Mouse (Mus musculus): ENCODE results near the gene Qsox2. TPM values are rescaled to one million over a fixed set of nuclear protein-coding genes. Genes with fewer than 3 reads are reported as not detected.

The Qsox2 gene
- total RNA-seq, 1 experiment from 2014 or later: 2.8 TPM

GRCm38 (mm10) chr2:26176731-26177130, 60.6 kb downstream of the Qsox2 start:
- no peak for ATAC-seq (replicated peaks; ENCODE audit: insufficient number of reproducible peaks, low FRiP score, low TSS enrichment, poor library complexity, severe bottlenecking)

DNA sequence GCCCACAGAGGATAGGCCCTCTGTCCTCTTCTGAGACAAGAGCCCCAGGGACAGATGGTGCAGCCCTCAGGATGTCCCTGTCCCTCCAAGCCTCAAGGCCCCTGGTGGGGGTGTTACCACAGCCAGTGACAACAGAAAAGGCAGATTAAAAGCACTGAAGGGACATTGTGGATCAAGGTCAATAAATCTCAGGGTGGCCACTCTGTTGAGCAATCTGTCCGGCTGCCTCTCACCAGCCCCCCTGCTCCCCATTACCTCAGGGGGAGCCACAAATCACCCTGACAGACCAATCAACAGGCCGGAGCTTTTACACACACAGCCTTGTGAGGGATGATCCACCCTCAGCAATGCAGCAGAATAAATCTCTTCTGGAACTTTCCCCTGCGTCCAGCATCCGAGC, 62.1 kb downstream of the Qsox2 start:
- ATAC-seq (replicated peaks; ENCODE audit: insufficient number of reproducible peaks, low FRiP score, low TSS enrichment, poor library complexity, severe bottlenecking): no peak

DNA sequence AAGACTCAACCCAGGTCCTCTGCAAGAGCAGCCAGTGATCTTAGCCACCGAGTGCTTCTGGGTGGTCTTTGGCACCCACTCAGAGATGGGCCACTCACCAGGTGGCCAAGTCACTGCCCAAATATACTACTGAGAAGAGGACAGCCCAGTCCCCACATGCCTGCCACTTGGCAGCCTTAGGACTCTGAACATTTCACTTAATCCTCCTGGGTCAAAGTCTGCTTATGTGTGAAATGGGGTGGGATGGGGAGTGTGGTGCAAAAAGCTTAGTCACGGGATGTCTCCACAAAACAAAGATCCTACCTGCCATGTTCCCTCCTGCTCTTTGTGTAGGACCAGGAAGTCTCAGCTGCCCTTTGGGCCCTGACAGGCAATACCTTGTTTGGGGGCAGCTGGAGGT, 65.2 kb downstream of the Qsox2 start:
- no peak for ATAC-seq (replicated peaks; ENCODE audit: insufficient number of reproducible peaks, low FRiP score, low TSS enrichment, poor library complexity, severe bottlenecking)

DNA sequence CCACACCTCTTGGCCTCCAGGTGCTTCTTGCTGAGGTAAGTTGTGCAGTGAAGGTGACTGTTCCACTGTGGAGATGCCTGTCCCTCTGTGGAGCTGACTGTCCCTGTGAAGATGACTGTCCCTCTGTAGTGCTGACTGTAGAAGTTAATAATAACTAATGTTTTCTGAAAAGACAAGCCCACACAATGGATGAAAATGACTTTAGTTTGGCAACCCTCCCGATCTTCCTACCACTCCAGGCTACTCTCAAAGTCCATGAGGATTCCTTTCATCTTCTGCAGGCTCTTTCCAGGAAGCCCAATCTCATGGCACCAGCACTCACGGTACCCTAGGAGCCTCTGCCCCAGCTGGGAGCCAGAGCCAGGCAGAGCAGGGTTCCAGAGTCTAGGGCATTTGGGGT, 66.9 kb downstream of the Qsox2 start:
- ATAC-seq (replicated peaks; ENCODE audit: insufficient number of reproducible peaks, low FRiP score, low TSS enrichment, poor library complexity, severe bottlenecking): no peak

GRCm38 (mm10) chr2:26168843-26169579, 68.3 kb downstream of the Qsox2 start:
- ATAC-seq (replicated peaks; ENCODE audit: insufficient number of reproducible peaks, low FRiP score, low TSS enrichment, poor library complexity, severe bottlenecking): no peak

GRCm38 (mm10) chr2:26166890-26167289, 70.4 kb downstream of the Qsox2 start:
- no peak for ATAC-seq (replicated peaks; ENCODE audit: insufficient number of reproducible peaks, low FRiP score, low TSS enrichment, poor library complexity, severe bottlenecking)

Other genes with a start within 250 kb of the Qsox2 start
- 29.9 to 55.6 TPM (median 51.8 TPM) in 3 replicates for gene Ubac1, start 215.8 kb downstream of the Qsox2 start, total RNA-seq (2017)
- gene Nacc2, start 114.3 kb downstream of the Qsox2 start, total RNA-seq (2017): 1.1 to 3.6 TPM (median 1.4 TPM) in 3 replicates
- gene Lhx3, start 29.2 kb downstream of the Qsox2 start, total RNA-seq (2017): not detected in 3 replicates
- gene Ccdc187, start 57.0 kb upstream of the Qsox2 start, total RNA-seq (2017): not detected in 3 replicates
- 10.2 to 26.9 TPM (median 12.7 TPM) in 3 replicates for gene Gpsm1, start 78.0 kb upstream of the Qsox2 start, total RNA-seq (2017)
- gene Dnlz, start 114.6 kb upstream of the Qsox2 start, total RNA-seq (2017): 3.4 to 8.6 TPM (median 3.7 TPM) in 3 replicates
- 82.3 to 116 TPM (median 106 TPM) in 3 replicates for gene Card9, start 123.4 kb upstream of the Qsox2 start, total RNA-seq (2017)
- 29.6 to 63.7 TPM (median 31.7 TPM) in 3 replicates for gene Snapc4, start 143.1 kb upstream of the Qsox2 start, total RNA-seq (2017)
- gene Entr1, start 151.8 kb upstream of the Qsox2 start, total RNA-seq (2017): 83.7 to 122 TPM (median 118 TPM) in 3 replicates
- gene Pmpca, start 151.8 kb upstream of the Qsox2 start, total RNA-seq (2017): 54.9 to 68.4 TPM (median 59.0 TPM) in 3 replicates
- 6.1 to 17.0 TPM (median 8.7 TPM) in 3 replicates for gene Inpp5e, start 171.7 kb upstream of the Qsox2 start, total RNA-seq (2017)
- gene Sec16a, start 207.7 kb upstream of the Qsox2 start, total RNA-seq (2017): 40.0 to 69.7 TPM (median 50.1 TPM) in 3 replicates